Mouse (Mus musculus): ENCODE measurements around the gene Asb5.
"Not testable (repeated sequence)": the region's sequence is repeated elsewhere in the genome, so short reads cannot be mapped to it uniquely, and the experiment has no call there.

GRCm38 (mm10) chr8:54616710-54617109 lies 87.3 kb downstream of the Asb5 start:
- not testable (repeated sequence) for TF ChIP-seq ELF1 (IDR thresholded peaks at IDR 0.05; ENCODE audit: low read depth, low read length); MAFK (IDR thresholded peaks at IDR 0.05; ENCODE audit: borderline replicate concordance, low read depth, low read length); CHD1 (IDR thresholded peaks at IDR 0.05; ENCODE audit: low read depth, low read length); ZC3H11A (IDR thresholded peaks at IDR 0.05; ENCODE audit: low read depth, low read length); POLR2AphosphoS2 (IDR thresholded peaks at IDR 0.05; ENCODE audit: low read length); GABPA (IDR thresholded peaks at IDR 0.05; ENCODE audit: low read depth, low read length); CTCF (IDR thresholded peaks at IDR 0.05 in 2 of 3, conservative IDR thresholded peaks at IDR 0.05 in 1 of 3; ENCODE audit: control insufficient read depth in 1 of 3, insufficient read depth in 1 of 3, low read depth in 2 of 3, low read length in 3 of 3, poor library complexity in 1 of 3, severe bottlenecking in 1 of 3)
